Mouse (Mus musculus) neural tube, embryonic 10.5 days (tissue): ENCODE measurements around the gene Gm9733.
"Not testable (repeated sequence)": the region's sequence is repeated elsewhere in the genome, so short reads cannot be mapped to it uniquely, and the experiment has no call there.

ENCODE experiments used
- DNase-seq: peaks from one replicate; pipeline ENCODE4 v3.0.0-alpha.2; 2017; ENCODE audit warnings: low spot score; ENCODE audit errors: extremely low spot score

Gene Gm9733

GRCm38 (mm10) chr3:15332063-15332462, at the start of gene Gm9733:
TSS of gene Gm9733 (minus strand) at chr3:15332302.
- no peak for DNase-seq

GRCm38 (mm10) chr3:15355690-15356089, 23.6 kb upstream of the Gm9733 start:
- not testable (repeated sequence) for DNase-seq

- not testable (repeated sequence) for DNase-seq
These were observed 18.2 kb upstream of the Gm9733 start for GRCm38 (mm10) chr3:15350318-15350717.

GRCm38 (mm10) chr3:15345606-15346005, 13.5 kb upstream of the Gm9733 start:
- not testable (repeated sequence) for DNase-seq

GRCm38 (mm10) chr3:15340287-15340686, 8.2 kb upstream of the Gm9733 start:
- DNase-seq, result no peak

- no peak for DNase-seq
These were observed 2.1 kb upstream of the Gm9733 start for GRCm38 (mm10) chr3:15334182-15334581.

GRCm38 (mm10) chr3:15331545-15331944, 557 bp downstream of the Gm9733 start:
- DNase-seq, result no peak

GRCm38 (mm10) chr3:15329549-15329948, 2.6 kb downstream of the Gm9733 start:
- no peak for DNase-seq

GRCm38 (mm10) chr3:15284424-15285328, 47.4 kb downstream of the Gm9733 start:
- no peak for DNase-seq

- no peak for DNase-seq
These were observed 56.1 kb downstream of the Gm9733 start for GRCm38 (mm10) chr3:15275899-15276526.

GRCm38 (mm10) chr3:15264450-15264849, 67.7 kb downstream of the Gm9733 start:
- no peak for DNase-seq

- DNase-seq, result no peak
These were observed 76.4 kb downstream of the Gm9733 start for GRCm38 (mm10) chr3:15255726-15256125.
